Mouse (Mus musculus): ENCODE results near the gene Gm3854. TPM values are rescaled to one million over a fixed set of nuclear protein-coding genes. Genes with fewer than 3 reads are reported as not detected.

The Gm3854 gene
- total RNA-seq, 1 experiment from 2014 or later = not detected

GRCm38 (mm10) chr7:6381431-6381830 lies 37.9 kb downstream of the Gm3854 start:
- ATAC-seq (replicated peaks; ENCODE audit: insufficient number of reproducible peaks, low FRiP score, low TSS enrichment, poor library complexity, severe bottlenecking) = no peak

- peak; percentile 93 for ATAC-seq (replicated peaks; ENCODE audit: insufficient number of reproducible peaks, low FRiP score, low TSS enrichment, poor library complexity, severe bottlenecking)
These were observed 39.5 kb downstream of the Gm3854 start, which contains the start of gene Zfp28 for GRCm38 (mm10) chr7:6383044-6383455. Zfp28 (plus strand) TSS chr7:6383295.

- ATAC-seq (replicated peaks; ENCODE audit: insufficient number of reproducible peaks, low FRiP score, low TSS enrichment, poor library complexity, severe bottlenecking) = no peak
These were observed 40.5 kb downstream of the Gm3854 start for GRCm38 (mm10) chr7:6384011-6384410.

GRCm38 (mm10) chr7:6386995-6387394 lies 43.4 kb downstream of the Gm3854 start:
- ATAC-seq (replicated peaks; ENCODE audit: insufficient number of reproducible peaks, low FRiP score, low TSS enrichment, poor library complexity, severe bottlenecking) = no peak

GRCm38 (mm10) chr7:6388971-6389370 lies 45.4 kb downstream of the Gm3854 start:
- no peak for ATAC-seq (replicated peaks; ENCODE audit: insufficient number of reproducible peaks, low FRiP score, low TSS enrichment, poor library complexity, severe bottlenecking)

GRCm38 (mm10) chr7:6389449-6389848 lies 45.9 kb downstream of the Gm3854 start:
- no peak for ATAC-seq (replicated peaks; ENCODE audit: insufficient number of reproducible peaks, low FRiP score, low TSS enrichment, poor library complexity, severe bottlenecking)

- ATAC-seq (replicated peaks; ENCODE audit: insufficient number of reproducible peaks, low FRiP score, low TSS enrichment, poor library complexity, severe bottlenecking) = peak; percentile 73
These were observed 54.7 kb downstream of the Gm3854 start, which contains the start of gene Smim17 for GRCm38 (mm10) chr7:6397996-6398975. Smim17 (plus strand) TSS chr7:6398715.

Other genes starting within 250 kb of the Gm3854 start
- gene Zfp787, start 187.8 kb upstream of the Gm3854 start, total RNA-seq (2017) = 33.9 to 36.8 TPM (median 34.7 TPM) in 3 replicates
- gene Zfp444, start 171.5 kb upstream of the Gm3854 start, total RNA-seq (2017) = 12.1 to 33.4 TPM (median 16.7 TPM) in 3 replicates
- gene Galp, start 146.7 kb upstream of the Gm3854 start, total RNA-seq (2017) = not detected in 3 replicates
- gene Zscan5b, start 121.5 kb upstream of the Gm3854 start, total RNA-seq (2017) = not detected in 3 replicates
- not detected in 3 replicates for gene Epp13, start 91.0 kb upstream of the Gm3854 start, total RNA-seq (2017)
- gene Zfp667, start 57.2 kb upstream of the Gm3854 start, total RNA-seq (2017) = 1.3 to 5.0 TPM (median 2.3 TPM) in 3 replicates
- 1.3 to 1.9 TPM in 2 of 3 replicates, not detected in the other for gene Zfp583, start 12.5 kb upstream of the Gm3854 start, total RNA-seq (2017)
- gene Zfp78, start 19.5 kb downstream of the Gm3854 start, total RNA-seq (2017) = 1.6 to 5.6 TPM (median 2.9 TPM) in 3 replicates
- 1.6 to 3.7 TPM (median 2.9 TPM) in 3 replicates for gene Zfp28, start 39.5 kb downstream of the Gm3854 start, total RNA-seq (2017)
- not detected in 3 replicates for gene Smim17, start 55.0 kb downstream of the Gm3854 start, total RNA-seq (2017)
- gene Gm20715, start 66.5 kb downstream of the Gm3854 start, total RNA-seq (2017) = not detected in 3 replicates
- gene Olfr1344, start 94.9 kb downstream of the Gm3854 start, total RNA-seq (2017) = not detected in 3 replicates
- not detected in 3 replicates for gene Olfr1336, start 112.4 kb downstream of the Gm3854 start, total RNA-seq (2017)
- gene Olfr1346, start 123.3 kb downstream of the Gm3854 start, total RNA-seq (2017) = not detected in 3 replicates
- gene Olfr5, start 143.2 kb downstream of the Gm3854 start, total RNA-seq (2017) = not detected in 3 replicates
- not detected in 3 replicates for gene Olfr1347, start 156.0 kb downstream of the Gm3854 start, total RNA-seq (2017)
- gene Olfr1348, start 165.0 kb downstream of the Gm3854 start, total RNA-seq (2017) = not detected in 3 replicates
- not detected in 3 replicates for gene Olfr1349, start 179.2 kb downstream of the Gm3854 start, total RNA-seq (2017)
- not detected in 3 replicates for gene Olfr1350, start 221.1 kb downstream of the Gm3854 start, total RNA-seq (2017)